In the genomic region with DNA sequence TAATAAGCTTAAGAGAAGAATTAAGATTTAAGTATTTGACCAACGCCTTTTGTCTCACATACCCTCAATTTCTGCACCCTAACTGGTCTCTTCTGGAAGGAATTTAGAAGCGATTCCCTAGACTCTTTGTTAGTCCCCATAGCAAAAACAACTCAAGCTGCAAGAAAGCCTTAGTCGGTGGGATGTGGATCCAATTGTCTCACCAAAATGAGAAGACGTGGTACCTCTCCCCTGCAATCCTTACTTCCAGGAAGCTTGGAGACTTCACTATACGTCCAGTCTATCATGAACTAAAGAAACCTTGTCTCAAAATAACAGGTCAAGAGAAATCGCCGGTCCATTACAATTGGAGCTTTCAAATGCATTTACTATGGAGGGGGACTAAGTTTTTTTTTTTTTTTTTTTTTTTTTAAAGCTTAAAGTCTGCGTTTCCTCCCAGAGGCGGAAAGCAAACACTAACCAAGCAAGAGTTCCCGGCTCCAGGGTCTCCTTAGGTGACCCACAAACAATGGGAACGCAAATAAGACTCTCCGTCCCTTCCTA, we compare ENCODE assay signal across 7 mouse cellular contexts. TPM values are rescaled to one million over a fixed set of nuclear protein-coding genes. Genes with fewer than 3 reads are reported as not detected.
DNase-seq lines count a peak whose midpoint lies in the region; ATAC-seq and TF ChIP-seq lines count a peak whose summit lies in the region.

No protein-coding gene starts in this region.

- no peaks in the 10 kb centered on the region for H3K9me3 ChIP-seq in neural tube, embryonic 11.5 days (ENCODE audit: control insufficient read depth, low read length)
- no peaks in the 10 kb centered on the region for H3K9me3 ChIP-seq in limb, embryonic 11.5 days (ENCODE audit: control insufficient read depth, low read length)
- no peaks in the 10 kb centered on the region for H3K9me3 ChIP-seq in stomach, embryonic 15.5 days

- WGBS in neural tube, embryonic 11.5 days, result 1% methylated on average over 12 of the region's 12 CpGs
- 2% methylated on average over 12 of the region's 12 CpGs for WGBS in limb, embryonic 11.5 days
- 3% methylated on average over 12 of the region's 12 CpGs for WGBS in stomach, embryonic 15.5 days

- H3K27ac ChIP-seq in neural tube, embryonic 11.5 days (ENCODE audit: low read depth, low read length), result peak overlapping the region; percentile 83
- H3K27ac ChIP-seq in embryonic fibroblast, embryonic 13.5 days (ENCODE audit: insufficient read depth, low read length), result peak overlapping the region; percentile 59
- H3K27ac ChIP-seq in limb, embryonic 11.5 days (replicated peaks; ENCODE audit: low read depth, low read length), result peak overlapping the region; percentile 57
- peak overlapping the region; percentile 81 for H3K27ac ChIP-seq in stomach, embryonic 15.5 days

- peak overlapping the region; percentile 69 for H3K9ac ChIP-seq in neural tube, embryonic 11.5 days (ENCODE audit: low read length)
- H3K9ac ChIP-seq in limb, embryonic 11.5 days (ENCODE audit: low read length), result peak overlapping the region; percentile 85
- no peak overlapping the region for H3K9ac ChIP-seq in stomach, embryonic 15.5 days

- peak; percentile 29 for DNase-seq in neural tube, embryonic 11.5 days (ENCODE audit: low spot score)
- no peak for DNase-seq in neural tube, embryonic 10.5 days (ENCODE audit: extremely low spot score, low spot score)
- DNase-seq in limb, embryonic 11.5 days (ENCODE audit: low spot score), result peak; percentile 47
- no peak for DNase-seq in adrenal gland, postnatal 4 days (ENCODE audit: low spot score in 2 of 2)

- 0 out of 2 replicates have a peak, but pooled peaks have one; percentile 6 for ATAC-seq in neural tube, embryonic 11.5 days (ENCODE audit: insufficient read depth, low FRiP score, low TSS enrichment)
- peak; percentile 1; the same call in 1 of the 2 replicates for ATAC-seq in limb, embryonic 11.5 days (ENCODE audit: insufficient number of reproducible peaks, low FRiP score, low TSS enrichment, low read depth)
- ATAC-seq in stomach, embryonic 15.5 days (ENCODE audit: insufficient read depth, low FRiP score, low read depth), result no peak
- no peak for ATAC-seq in erythroid progenitor cell, adult 5-6 weeks (replicated peaks; ENCODE audit: low FRiP score, poor library complexity, severe bottlenecking)

- peaks cover 16% of the 10 kb centered on the region for H3K4me1 ChIP-seq in neural tube, embryonic 11.5 days (ENCODE audit: control insufficient read depth, insufficient read depth, low read length)
- peaks cover 5% of the 10 kb centered on the region; the same call in 1 of the 2 replicates for H3K4me1 ChIP-seq in embryonic fibroblast, embryonic 13.5 days (ENCODE audit: control insufficient read depth, insufficient read depth, low read length)
- 0 out of 2 replicates have a peak, but pooled peaks cover 2% of the 10 kb centered on the region for H3K4me1 ChIP-seq in limb, embryonic 11.5 days (ENCODE audit: control insufficient read depth, insufficient read depth, low read length)
- H3K4me1 ChIP-seq in stomach, embryonic 15.5 days, result 0 out of 2 replicates have a peak, but pooled peaks cover 3% of the 10 kb centered on the region

- peak overlapping the region; percentile 75 for H3K4me2 ChIP-seq in neural tube, embryonic 11.5 days (ENCODE audit: low read depth)
- H3K4me2 ChIP-seq in limb, embryonic 11.5 days (ENCODE audit: low read depth, severe bottlenecking), result peak overlapping the region; percentile 79
- peak overlapping the region; percentile 79 for H3K4me2 ChIP-seq in stomach, embryonic 15.5 days

- no peaks in the 10 kb centered on the region for H3K27me3 ChIP-seq in neural tube, embryonic 11.5 days (ENCODE audit: control insufficient read depth, insufficient read depth, low read length)
- no peaks in the 10 kb centered on the region for H3K27me3 ChIP-seq in limb, embryonic 11.5 days (ENCODE audit: control insufficient read depth, insufficient read depth, low read length)
- no peaks in the 10 kb centered on the region for H3K27me3 ChIP-seq in stomach, embryonic 15.5 days (replicated peaks)

- no peak for TF ChIP-seq CTCF in embryonic fibroblast, embryonic 13.5 days (IDR thresholded peaks at IDR 0.05; ENCODE audit: borderline replicate concordance, insufficient read depth, low read length)

- TF ChIP-seq POLR2A in embryonic fibroblast, embryonic 13.5 days (IDR thresholded peaks at IDR 0.05; ENCODE audit: low read depth, low read length), result no peak; the same call in none of the 2 replicates

- H3K4me3 ChIP-seq in neural tube, embryonic 11.5 days (ENCODE audit: low read depth, low read length), result peak overlapping the region; percentile 84
- H3K4me3 ChIP-seq in embryonic fibroblast, embryonic 13.5 days (ENCODE audit: insufficient read depth, low read length), result peak overlapping the region; percentile 34
- H3K4me3 ChIP-seq in limb, embryonic 11.5 days (ENCODE audit: low read depth, low read length), result peak overlapping the region; percentile 96
- peak overlapping the region; percentile 69 for H3K4me3 ChIP-seq in stomach, embryonic 15.5 days (replicated peaks)

- peaks cover 11% of the 10 kb centered on the region for H3K36me3 ChIP-seq in neural tube, embryonic 11.5 days (ENCODE audit: control insufficient read depth, insufficient read depth, low read length)
- H3K36me3 ChIP-seq in limb, embryonic 11.5 days (ENCODE audit: control insufficient read depth, insufficient read depth, low read length), result peaks cover 11% of the 10 kb centered on the region; the same call in 1 of the 2 replicates
- H3K36me3 ChIP-seq in stomach, embryonic 15.5 days, result peaks cover 13% of the 10 kb centered on the region

RNA-seq across cellular contexts. Expression of a gene that starts 0.5 kb away (rescaled TPM):
- polyA plus RNA-seq in neural tube, embryonic 11.5 days (2014; fragmentation: Nextera tagmentation; extraction: Ambion mirVana), result 74.8 and 80.3 TPM in 2 replicates
- polyA plus RNA-seq in embryonic fibroblast, embryonic 13.5 days (2011; ENCODE audit: insufficient read length, low read depth, missing spikeins), result 16.1 and 23.3 TPM in 2 replicates
- 39.1 and 39.5 TPM in 2 replicates for polyA plus RNA-seq in limb, embryonic 11.5 days (2014; fragmentation: Nextera tagmentation; extraction: Ambion mirVana)
- polyA plus RNA-seq in stomach, embryonic 15.5 days (2015; fragmentation: Nextera tagmentation; extraction: Ambion mirVana), result 29.3 and 30.6 TPM in 2 replicates
- 25.6 and 28.5 TPM in 2 replicates for total RNA-seq in erythroid progenitor cell, adult 5-6 weeks (2015; ENCODE audit: low replicate concordance)
- 38.3 and 50.3 TPM in 2 replicates for total RNA-seq in erythroid progenitor cell, adult 5-6 weeks (2017; ENCODE audit: low replicate concordance)
- total RNA-seq in adrenal gland, postnatal 4 days (2021), result 10 to 100 TPM; 26.2 to 34.2 TPM

RNA-seq across cellular contexts. Expression of a gene that starts 17.3 kb away (rescaled TPM):
- polyA plus RNA-seq in neural tube, embryonic 11.5 days (2014; fragmentation: Nextera tagmentation; extraction: Ambion mirVana), result 93.0 and 97.4 TPM in 2 replicates
- polyA plus RNA-seq in embryonic fibroblast, embryonic 13.5 days (2011; ENCODE audit: insufficient read length, low read depth, missing spikeins), result 51.2 and 75.7 TPM in 2 replicates
- polyA plus RNA-seq in limb, embryonic 11.5 days (2014; fragmentation: Nextera tagmentation; extraction: Ambion mirVana), result 120 and 123 TPM in 2 replicates
- polyA plus RNA-seq in stomach, embryonic 15.5 days (2015; fragmentation: Nextera tagmentation; extraction: Ambion mirVana), result 47.7 and 49.4 TPM in 2 replicates
- total RNA-seq in erythroid progenitor cell, adult 5-6 weeks (2015; ENCODE audit: low replicate concordance), result 148 and 181 TPM in 2 replicates
- total RNA-seq in erythroid progenitor cell, adult 5-6 weeks (2017; ENCODE audit: low replicate concordance), result 114 and 145 TPM in 2 replicates
- 10 to 100 TPM; 12.7 to 14.4 TPM for total RNA-seq in adrenal gland, postnatal 4 days (2021)

RNA-seq across cellular contexts. Expression of a gene that starts 17.8 kb away (rescaled TPM):
- 20.5 TPM in 2 replicates for polyA plus RNA-seq in neural tube, embryonic 11.5 days (2014; fragmentation: Nextera tagmentation; extraction: Ambion mirVana)
- polyA plus RNA-seq in embryonic fibroblast, embryonic 13.5 days (2011; ENCODE audit: insufficient read length, low read depth, missing spikeins), result 20.5 and 30.1 TPM in 2 replicates
- polyA plus RNA-seq in limb, embryonic 11.5 days (2014; fragmentation: Nextera tagmentation; extraction: Ambion mirVana), result 18.9 and 21.0 TPM in 2 replicates
- 6.6 and 8.1 TPM in 2 replicates for polyA plus RNA-seq in stomach, embryonic 15.5 days (2015; fragmentation: Nextera tagmentation; extraction: Ambion mirVana)
- 145 and 169 TPM in 2 replicates for total RNA-seq in erythroid progenitor cell, adult 5-6 weeks (2015; ENCODE audit: low replicate concordance)
- total RNA-seq in erythroid progenitor cell, adult 5-6 weeks (2017; ENCODE audit: low replicate concordance), result 74.4 and 95.3 TPM in 2 replicates
- 1 to 10 TPM; 7.9 to 8.6 TPM for total RNA-seq in adrenal gland, postnatal 4 days (2021)

RNA-seq across cellular contexts. Expression of a gene that starts 39.8 kb away (rescaled TPM):
- 30.0 and 34.4 TPM in 2 replicates for polyA plus RNA-seq in neural tube, embryonic 11.5 days (2014; fragmentation: Nextera tagmentation; extraction: Ambion mirVana)
- polyA plus RNA-seq in embryonic fibroblast, embryonic 13.5 days (2011; ENCODE audit: insufficient read length, low read depth, missing spikeins), result 18.2 and 20.9 TPM in 2 replicates
- 33.4 and 35.2 TPM in 2 replicates for polyA plus RNA-seq in limb, embryonic 11.5 days (2014; fragmentation: Nextera tagmentation; extraction: Ambion mirVana)
- 17.2 TPM in 2 replicates for polyA plus RNA-seq in stomach, embryonic 15.5 days (2015; fragmentation: Nextera tagmentation; extraction: Ambion mirVana)
- total RNA-seq in erythroid progenitor cell, adult 5-6 weeks (2015; ENCODE audit: low replicate concordance), result 2.2 and 3.4 TPM in 2 replicates
- total RNA-seq in erythroid progenitor cell, adult 5-6 weeks (2017; ENCODE audit: low replicate concordance), result 5.8 and 6.2 TPM in 2 replicates
- total RNA-seq in adrenal gland, postnatal 4 days (2021), result 10 to 100 TPM; 16.7 to 19.4 TPM

RNA-seq across cellular contexts. Expression of a gene that starts 52.5 kb away (rescaled TPM):
- 94.1 and 102 TPM in 2 replicates for polyA plus RNA-seq in neural tube, embryonic 11.5 days (2014; fragmentation: Nextera tagmentation; extraction: Ambion mirVana)
- 11.6 and 12.0 TPM in 2 replicates for polyA plus RNA-seq in embryonic fibroblast, embryonic 13.5 days (2011; ENCODE audit: insufficient read length, low read depth, missing spikeins)
- polyA plus RNA-seq in limb, embryonic 11.5 days (2014; fragmentation: Nextera tagmentation; extraction: Ambion mirVana), result 25.6 and 27.1 TPM in 2 replicates
- polyA plus RNA-seq in stomach, embryonic 15.5 days (2015; fragmentation: Nextera tagmentation; extraction: Ambion mirVana), result 24.5 and 26.7 TPM in 2 replicates
- 5.0 and 8.4 TPM in 2 replicates for total RNA-seq in erythroid progenitor cell, adult 5-6 weeks (2015; ENCODE audit: low replicate concordance)
- 3.3 and 5.7 TPM in 2 replicates for total RNA-seq in erythroid progenitor cell, adult 5-6 weeks (2017; ENCODE audit: low replicate concordance)
- total RNA-seq in adrenal gland, postnatal 4 days (2021), result 1 to 10 TPM; 7.8 to 9.6 TPM

Comparison
In these comparisons a context has a peak if more than half of its experiments do, and no peak if none do; other contexts are left out.
1. DNase-seq: peak in neural tube, embryonic 11.5 days (single experiment) and limb, embryonic 11.5 days (single experiment); none in neural tube, embryonic 10.5 days (single experiment) and adrenal gland, postnatal 4 days (0 of 2).
2. ATAC-seq: peak in neural tube, embryonic 11.5 days (single experiment) and limb, embryonic 11.5 days (single experiment); none in stomach, embryonic 15.5 days (single experiment) and erythroid progenitor cell, adult 5-6 weeks (single experiment).
3. H3K4me3 ChIP-seq: peak in every context shown above with its lines; median percentile 96 in limb, embryonic 11.5 days; 84 in neural tube, embryonic 11.5 days; 69 in stomach, embryonic 15.5 days; 34 in embryonic fibroblast, embryonic 13.5 days.
4. Peak in every context shown above with its lines, with median percentiles within 50 percentile points of each other: H3K27ac ChIP-seq and H3K4me2 ChIP-seq.